Mouse (Mus musculus): ENCODE data around the gene Cdan1.

- TF ChIP-seq MAX (IDR thresholded peaks at IDR 0.05; ENCODE audit: low read length) (no peak), GABPA (IDR thresholded peaks at IDR 0.05; ENCODE audit: insufficient replicate concordance, low read depth, low read length) (no peak), EP300 (IDR thresholded peaks at IDR 0.05; ENCODE audit: low read length) (no peak), KAT2A (IDR thresholded peaks at IDR 0.05; ENCODE audit: insufficient replicate concordance, low read length) (no peak), MEF2A (IDR thresholded peaks at IDR 0.05; ENCODE audit: borderline replicate concordance, low read depth, low read length) (no peak), CHD1 (IDR thresholded peaks at IDR 0.05; ENCODE audit: low read depth, low read length) (no peak), RAD21 (IDR thresholded peaks at IDR 0.05; ENCODE audit: low read depth, low read length) (no peak), BHLHE40 (IDR thresholded peaks at IDR 0.05; ENCODE audit: low read depth, low read length) (no peak), TBP (conservative IDR thresholded peaks at IDR 0.05; ENCODE audit: low read depth, low read length) (no peak), CTCF (conservative IDR thresholded peaks at IDR 0.05 in 1 of 2, IDR thresholded peaks at IDR 0.05 in 1 of 2; ENCODE audit: low read depth in 2 of 2, low read length in 2 of 2) (no peak), POLR2A (IDR thresholded peaks at IDR 0.05; ENCODE audit: low read depth, low read length) (no peak)
Measured at GRCm38 (mm10) chr2:120852626-120853025, 2.7 kb upstream of the Cdan1 start.
